In genomic region chr11:83077714-83078422, GRCm38 (mm10) we compare ENCODE assay signal across 9 mouse cellular contexts. TPM values are rescaled to one million over a fixed set of nuclear protein-coding genes. Genes with fewer than 3 reads are reported as not detected.
DNase-seq lines count a peak whose midpoint lies in the region; ATAC-seq lines count a peak whose summit lies in the region.
"Had no signal": no experiment of that assay in that cellular context is flagged by ENCODE, and none has a peak within 500 bp of the region (broad histone marks: within the 10 kb centered on the region; RNA-seq: fewer than 3 reads in every experiment).

No protein-coding gene starts in this region.

- ATAC-seq in heart, embryonic 15.5 days (replicated peaks; ENCODE audit: insufficient number of reproducible peaks, insufficient read depth, low FRiP score, low read depth), result peak; percentile 62; the same call in 1 of the 2 replicates
- ATAC-seq in megakaryocyte-erythroid progenitor cell, adult 5-6 weeks (replicated peaks; ENCODE audit: low FRiP score, low TSS enrichment, poor library complexity, severe bottlenecking), result peak; percentile 71; the same call in 1 of the 2 replicates
- no peak for ATAC-seq in midbrain, embryonic 11.5 days (ENCODE audit: low FRiP score)

- peaks cover 8% of the 10 kb centered on the region; the same call in 1 of the 2 replicates for H3K4me1 ChIP-seq in heart, embryonic 15.5 days (replicated peaks)
- no peaks in the 10 kb centered on the region for H3K4me1 ChIP-seq in midbrain, embryonic 11.5 days (ENCODE audit: control insufficient read depth, insufficient read depth, low read length)

- no peaks in the 10 kb centered on the region for H3K36me3 ChIP-seq in heart, embryonic 15.5 days
- no peaks in the 10 kb centered on the region for H3K36me3 ChIP-seq in midbrain, embryonic 11.5 days (ENCODE audit: control insufficient read depth, insufficient read depth, low read length)

- DNase-seq in CD8-positive naive resting alpha-beta T cell, adult 2 months (ENCODE audit: low read depth in 2 of 2, low spot score in 2 of 2), result peak; percentile 70 to 77
- peak; percentile 70 to 79 for DNase-seq in adrenal gland, postnatal 36 days
- DNase-seq in kidney, postnatal 4 days, result peak; percentile 68 to 79
- peak; percentile 81 for DNase-seq in thymus, postnatal 25 days
- DNase-seq in midbrain, embryonic 11.5 days (ENCODE audit: low spot score, missing footprints), result no peak
- no peak for DNase-seq in yolk sac, embryonic 10.5 days (ENCODE audit: low spot score)

- no peaks in the 10 kb centered on the region for H3K9me3 ChIP-seq in heart, embryonic 15.5 days (replicated peaks)
- H3K9me3 ChIP-seq in midbrain, embryonic 11.5 days (ENCODE audit: control insufficient read depth, low read length), result no peaks in the 10 kb centered on the region

- peak overlapping the region; percentile 77 for H3K27ac ChIP-seq in heart, embryonic 15.5 days
- H3K27ac ChIP-seq in midbrain, embryonic 11.5 days (ENCODE audit: low read depth, low read length), result no peak overlapping the region

- no peak overlapping the region for H3K9ac ChIP-seq in heart, embryonic 15.5 days
- no peak overlapping the region for H3K9ac ChIP-seq in midbrain, embryonic 11.5 days (ENCODE audit: low read length)

- WGBS in heart, embryonic 15.5 days, result 40% methylated on average over 3 of the region's 3 CpGs
- 81% methylated on average over 3 of the region's 3 CpGs for WGBS in midbrain, embryonic 11.5 days

- no peaks in the 10 kb centered on the region for H3K27me3 ChIP-seq in heart, embryonic 15.5 days
- no peaks in the 10 kb centered on the region for H3K27me3 ChIP-seq in midbrain, embryonic 11.5 days (ENCODE audit: control insufficient read depth, insufficient read depth, low read length)

- H3K4me2 ChIP-seq in heart, embryonic 15.5 days, result no peak overlapping the region
- H3K4me2 ChIP-seq in midbrain, embryonic 11.5 days, result no peak overlapping the region

- H3K4me3 ChIP-seq in heart, embryonic 15.5 days, result no peak overlapping the region
- H3K4me3 ChIP-seq in midbrain, embryonic 11.5 days (ENCODE audit: low read depth, low read length), result no peak overlapping the region

RNA-seq across cellular contexts. Expression of gene Slfn2, which starts 13.0 kb away (rescaled TPM):
- total RNA-seq in adrenal gland, postnatal 36 days (2021), result 1 to 10 TPM; 4.8 to 6.3 TPM
- polyA plus RNA-seq in heart, embryonic 15.5 days (2015; fragmentation: Nextera tagmentation; extraction: Ambion mirVana), result 4.4 and 6.9 TPM in 2 replicates
- total RNA-seq in megakaryocyte-erythroid progenitor cell, adult 5-6 weeks (2014; fragmentation: Nextera tagmentation), result 0.66 and 3.7 TPM in 2 replicates
- total RNA-seq in megakaryocyte-erythroid progenitor cell, adult 5-6 weeks (2017), result 1.4 and 8.3 TPM in 2 replicates
- 2.3 and 2.7 TPM in 2 replicates for polyA plus RNA-seq in midbrain, embryonic 11.5 days (2014; fragmentation: Nextera tagmentation; extraction: Ambion mirVana)

RNA-seq across cellular contexts. Expression of gene Slfn1, which starts 38.8 kb away (rescaled TPM):
- under 1 TPM; 0.20 to 0.43 TPM for total RNA-seq in adrenal gland, postnatal 36 days (2021)
- polyA plus RNA-seq in heart, embryonic 15.5 days (2015; fragmentation: Nextera tagmentation; extraction: Ambion mirVana), result 0.34 and 0.55 TPM in 2 replicates
- 0.64 TPM in 1 of 2 replicates, not detected in the other for total RNA-seq in megakaryocyte-erythroid progenitor cell, adult 5-6 weeks (2014; fragmentation: Nextera tagmentation)
- total RNA-seq in megakaryocyte-erythroid progenitor cell, adult 5-6 weeks (2017), result 0.23 and 2.5 TPM in 2 replicates
- 0.10 TPM in 1 of 2 replicates, not detected in the other for polyA plus RNA-seq in midbrain, embryonic 11.5 days (2014; fragmentation: Nextera tagmentation; extraction: Ambion mirVana)
- polyA plus RNA-seq: embryonic facial prominence, embryonic 11.5 days had no signal

RNA-seq across cellular contexts. Expression of gene Slfn8, which starts 57.3 kb away (rescaled TPM):
- total RNA-seq in adrenal gland, postnatal 36 days (2021), result 1 to 10 TPM; 1.5 to 2.5 TPM
- polyA plus RNA-seq in heart, embryonic 15.5 days (2015; fragmentation: Nextera tagmentation; extraction: Ambion mirVana), result 0.59 and 1.4 TPM in 2 replicates
- 7.4 and 9.3 TPM in 2 replicates for total RNA-seq in megakaryocyte-erythroid progenitor cell, adult 5-6 weeks (2014; fragmentation: Nextera tagmentation)
- 6.5 and 11.6 TPM in 2 replicates for total RNA-seq in megakaryocyte-erythroid progenitor cell, adult 5-6 weeks (2017)
- polyA plus RNA-seq in midbrain, embryonic 11.5 days (2014; fragmentation: Nextera tagmentation; extraction: Ambion mirVana), result 0.11 and 0.28 TPM in 2 replicates

Comparison
In these comparisons a context has a peak if more than half of its experiments do, and no peak if none do; other contexts are left out.
1. DNase-seq: peak in CD8-positive naive resting alpha-beta T cell, adult 2 months (2 of 2), adrenal gland, postnatal 36 days (2 of 2), kidney, postnatal 4 days (2 of 2) and thymus, postnatal 25 days (single experiment); none in midbrain, embryonic 11.5 days (single experiment) and yolk sac, embryonic 10.5 days (single experiment).